20 mouse cellular contexts compared by ENCODE assay signal in the genomic region with DNA sequence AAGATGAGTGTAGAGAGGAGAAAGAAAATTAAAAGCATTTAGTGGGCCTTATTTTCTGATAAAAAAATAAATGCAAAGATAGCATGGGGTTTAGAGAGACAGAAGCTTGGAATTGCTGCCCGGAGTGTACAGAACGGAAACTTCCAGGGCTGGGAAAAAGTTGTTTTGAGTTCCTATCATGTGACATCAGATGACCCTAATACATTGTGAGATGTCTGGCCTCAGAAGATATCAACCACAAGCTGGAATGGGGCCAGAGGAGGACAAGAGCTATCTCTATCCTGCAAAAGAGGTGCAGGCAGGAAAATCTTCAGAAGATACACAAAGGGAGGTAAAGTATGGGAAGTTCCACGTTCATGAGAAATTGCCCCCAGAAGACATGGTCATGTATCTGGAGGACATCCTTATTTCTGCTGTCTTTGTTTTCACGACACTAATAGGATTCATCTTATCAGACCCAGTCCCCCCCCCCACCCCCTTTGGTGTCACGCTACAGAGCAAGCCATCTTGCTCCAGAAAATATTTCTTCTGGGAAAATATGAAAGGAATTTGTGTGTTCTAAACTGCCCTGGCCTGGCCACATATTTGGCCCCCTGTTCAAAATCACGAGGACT.
A peak's percentile ranks its signal among the peaks of the same experiment; 100 is the strongest.
DNase-seq lines count a peak whose midpoint lies in the region; ATAC-seq and TF ChIP-seq lines count a peak whose summit lies in the region.
"Had no signal": no experiment of that assay in that cellular context is flagged by ENCODE, and none has a peak within 500 bp of the region (broad histone marks: within the 10 kb centered on the region; RNA-seq: fewer than 3 reads in every experiment).

No protein-coding gene starts in this region.

- TF ChIP-seq CTCF in kidney, postnatal 0 days (IDR thresholded peaks at IDR 0.05; ENCODE audit: low read depth): no peak

- H3K36me3 ChIP-seq in heart, embryonic 15.5 days: no peaks in the 10 kb centered on the region
- H3K36me3 ChIP-seq in kidney, postnatal 0 days (ENCODE audit: insufficient read depth, low read length): no peaks in the 10 kb centered on the region
- no peaks in the 10 kb centered on the region for H3K36me3 ChIP-seq in kidney, embryonic 14.5 days (ENCODE audit: control insufficient read depth, insufficient read depth, low read length)
- H3K36me3 ChIP-seq in liver, embryonic 15.5 days (replicated peaks): no peaks in the 10 kb centered on the region
- H3K36me3 ChIP-seq: hindbrain, embryonic 12.5 days; midbrain, embryonic 15.5 days; neural tube, embryonic 12.5 days had no signal

- no peaks in the 10 kb centered on the region for H3K9me3 ChIP-seq in heart, embryonic 15.5 days (replicated peaks)
- H3K9me3 ChIP-seq in kidney, postnatal 0 days (replicated peaks; ENCODE audit: low read length): no peaks in the 10 kb centered on the region
- no peaks in the 10 kb centered on the region for H3K9me3 ChIP-seq in kidney, embryonic 14.5 days (ENCODE audit: control insufficient read depth, low read length)
- H3K9me3 ChIP-seq in liver, embryonic 15.5 days (replicated peaks): no peaks in the 10 kb centered on the region
- H3K9me3 ChIP-seq: hindbrain, embryonic 12.5 days; midbrain, embryonic 15.5 days; neural tube, embryonic 12.5 days had no signal

- 0 out of 2 replicates have a peak, but pooled peaks cover 2% of the 10 kb centered on the region for H3K4me1 ChIP-seq in heart, embryonic 15.5 days (replicated peaks)
- H3K4me1 ChIP-seq in kidney, postnatal 0 days (replicated peaks; ENCODE audit: insufficient read depth, low read length): no peaks in the 10 kb centered on the region
- H3K4me1 ChIP-seq in kidney, embryonic 14.5 days (ENCODE audit: control insufficient read depth, insufficient read depth, low read length): no peaks in the 10 kb centered on the region
- no peaks in the 10 kb centered on the region for H3K4me1 ChIP-seq in liver, embryonic 15.5 days (replicated peaks)
- H3K4me1 ChIP-seq: hindbrain, embryonic 12.5 days; midbrain, embryonic 15.5 days; neural tube, embryonic 12.5 days had no signal

- ATAC-seq in heart, embryonic 15.5 days (replicated peaks; ENCODE audit: insufficient number of reproducible peaks, insufficient read depth, low FRiP score, low read depth): peak; percentile 78
- ATAC-seq in kidney, postnatal 0 days (replicated peaks; ENCODE audit: low FRiP score, low read depth): no peak
- ATAC-seq in kidney, embryonic 14.5 days (ENCODE audit: low FRiP score, low TSS enrichment): no peak
- ATAC-seq in liver, embryonic 15.5 days (ENCODE audit: insufficient read depth): peak; percentile 40; the same call in 1 of the 2 replicates
- ATAC-seq: forebrain, embryonic 14.5 days; lung, postnatal 0 days; midbrain, embryonic 15.5 days had no signal

- no peak for DNase-seq in heart, adult 8-10 months (ENCODE audit: low spot score)
- DNase-seq in kidney, postnatal 0 days (ENCODE audit: low spot score): peak; percentile 21
- peak; percentile 19 for DNase-seq in kidney, postnatal 10 days
- DNase-seq in adrenal gland, postnatal 10 days: no peak
- no peak for DNase-seq in right cerebral cortex, postnatal 14 days
- DNase-seq: adrenal gland, postnatal 25 days; cerebellum, adult 9-10 months; gastrocnemius, postnatal 10 days; layer of hippocampus, postnatal 36 days; thymus, postnatal 14 days had no signal

- no peak overlapping the region for H3K4me3 ChIP-seq in heart, embryonic 15.5 days
- H3K4me3 ChIP-seq in kidney, postnatal 0 days (replicated peaks; ENCODE audit: low read depth, low read length): no peak overlapping the region
- no peak overlapping the region for H3K4me3 ChIP-seq in kidney, embryonic 14.5 days (ENCODE audit: low read length)
- no peak overlapping the region for H3K4me3 ChIP-seq in liver, embryonic 15.5 days (replicated peaks)
- H3K4me3 ChIP-seq: hindbrain, embryonic 12.5 days; midbrain, embryonic 15.5 days; neural tube, embryonic 12.5 days had no signal

- no peak overlapping the region for H3K9ac ChIP-seq in heart, embryonic 15.5 days
- H3K9ac ChIP-seq in kidney, postnatal 0 days (ENCODE audit: low read depth, low read length): no peak overlapping the region
- no peak overlapping the region for H3K9ac ChIP-seq in kidney, embryonic 14.5 days (ENCODE audit: low read depth, low read length)
- H3K9ac ChIP-seq in liver, embryonic 15.5 days: no peak overlapping the region
- H3K9ac ChIP-seq: hindbrain, embryonic 12.5 days; liver, embryonic 14.5 days; midbrain, embryonic 15.5 days; neural tube, embryonic 12.5 days had no signal

- no peaks in the 10 kb centered on the region for H3K27me3 ChIP-seq in heart, embryonic 15.5 days
- H3K27me3 ChIP-seq in kidney, postnatal 0 days (ENCODE audit: insufficient read depth, low read length): no peaks in the 10 kb centered on the region
- H3K27me3 ChIP-seq in kidney, embryonic 14.5 days (ENCODE audit: control insufficient read depth, insufficient read depth, low read length): no peaks in the 10 kb centered on the region
- no peaks in the 10 kb centered on the region for H3K27me3 ChIP-seq in liver, embryonic 15.5 days
- H3K27me3 ChIP-seq: hindbrain, embryonic 12.5 days; midbrain, embryonic 15.5 days; neural tube, embryonic 12.5 days had no signal

- H3K27ac ChIP-seq in heart, embryonic 15.5 days: no peak overlapping the region
- H3K27ac ChIP-seq in kidney, postnatal 0 days: no peak overlapping the region
- no peak overlapping the region for H3K27ac ChIP-seq in kidney, embryonic 14.5 days (ENCODE audit: low read depth, low read length)
- H3K27ac ChIP-seq in liver, embryonic 15.5 days (replicated peaks): no peak overlapping the region
- H3K27ac ChIP-seq: hindbrain, embryonic 12.5 days; liver, embryonic 14.5 days; macrophage; midbrain, embryonic 15.5 days; neural tube, embryonic 12.5 days had no signal

- H3K4me2 ChIP-seq in heart, embryonic 15.5 days: no peak overlapping the region
- H3K4me2 ChIP-seq in kidney, postnatal 0 days (ENCODE audit: low read length): no peak overlapping the region
- no peak overlapping the region for H3K4me2 ChIP-seq in kidney, embryonic 14.5 days (replicated peaks; ENCODE audit: low read depth, low read length)
- H3K4me2 ChIP-seq in liver, embryonic 15.5 days: no peak overlapping the region
- H3K4me2 ChIP-seq: hindbrain, embryonic 12.5 days; midbrain, embryonic 15.5 days; neural tube, embryonic 12.5 days had no signal

- WGBS in heart, embryonic 15.5 days: 51% methylated on average over 6 of the region's 6 CpGs
- WGBS in kidney, postnatal 0 days: 74% methylated on average over 6 of the region's 6 CpGs
- WGBS in kidney, embryonic 14.5 days: 73% methylated on average over 6 of the region's 6 CpGs
- WGBS in liver, embryonic 15.5 days (ENCODE audit: insufficient replicate concordance): 49% methylated on average over 6 of the region's 6 CpGs

Comparison
In these comparisons a context has a peak if more than half of its experiments do, and no peak if none do; other contexts are left out.
1. ATAC-seq: peak in heart, embryonic 15.5 days (single experiment) and liver, embryonic 15.5 days (single experiment); none in kidney, postnatal 0 days (single experiment) and kidney, embryonic 14.5 days (single experiment).
2. DNase-seq: peak in kidney, postnatal 0 days (single experiment) and kidney, postnatal 10 days (single experiment); none in heart, adult 8-10 months (single experiment), adrenal gland, postnatal 10 days (single experiment) and right cerebral cortex, postnatal 14 days (single experiment).